Mouse (Mus musculus) lung, adult 2 months (tissue): Measurements from ENCODE around the gene Fkbp7.

Experiments used
- CTCF ChIP-seq: fragments of 200-500 bp; IDR thresholded peaks from 2 replicates; pipeline ENCODE4 v1.5.1; 2011; ENCODE audit warnings: mild to moderate bottlenecking, low read length, control low read depth; ENCODE audit not compliant: insufficient read depth
- POLR2A ChIP-seq: fragments of 200-500 bp; IDR thresholded peaks from 2 replicates; pipeline ENCODE4 v1.6.1; 2011; ENCODE audit warnings: low read depth, mild to moderate bottlenecking, control low read depth, low read length, borderline replicate concordance; ENCODE audit errors: extremely low read depth

- 0 out of 2 replicates have a peak, but pooled peaks have one; percentile 27 for TF ChIP-seq CTCF
- no peak for TF ChIP-seq POLR2A
Observed at GRCm38 (mm10) chr2:76673472-76674081, 661 bp upstream of the Fkbp7 start.
